Mouse (Mus musculus): ENCODE measurements at regions not wholly inside any gene's neighbourhood (a gene's known extent, or its start where the extent isn't known, plus 50 kb on each side); places are given as distances from the start of the nearest gene placed in this dataset.
A peak's percentile ranks its signal among the peaks of the same experiment; 100 is the strongest.

GRCm38 (mm10) chr8:67405947-67406346, 117.7 kb upstream of the Nat3 start:
- peak; percentile 61 for TF ChIP-seq CTCF (conservative IDR thresholded peaks at IDR 0.05; ENCODE audit: low read length)
- no peak for TF ChIP-seq POU5F1 (IDR thresholded peaks at IDR 0.05; ENCODE audit: borderline replicate concordance, low read length)
